Mouse (Mus musculus) limb, embryonic 11.5 days (tissue): ENCODE data around the gene Pcbp4. TPM values are rescaled to one million over a fixed set of nuclear protein-coding genes. Genes with fewer than 3 reads are reported as not detected.

ENCODE experiments used
- ATAC-seq: fragments of 200-750 bp; cut with Nextera tagmentation; 2 replicates; pipeline ENCODE4 v1.8.0; 2017; ENCODE audit warnings: low read depth; ENCODE audit not compliant: insufficient number of reproducible peaks, low FRiP score, low TSS enrichment
- DNase-seq: peaks from one replicate; pipeline ENCODE4 v3.0.0-alpha.2; 2015; ENCODE audit warnings: low spot score
- H3K27ac ChIP-seq: fragments of 300-500 bp; sonication (generic); replicated peaks from 2 replicates; pipeline ENCODE4 v1.5.1; 2014; ENCODE audit warnings: low read depth, mild to moderate bottlenecking, low read length
- H3K27me3 ChIP-seq: fragments of 300-500 bp; sonication (generic); 2 replicates; pipeline ENCODE4 v1.6.1; 2014; ENCODE audit warnings: mild to moderate bottlenecking, low read length, mixed read lengths; ENCODE audit not compliant: control insufficient read depth, insufficient read depth
- H3K36me3 ChIP-seq: fragments of 300-500 bp; sonication (generic); 2 replicates; pipeline ENCODE4 v1.6.1; 2014; ENCODE audit warnings: mild to moderate bottlenecking, low read length, moderate library complexity, mixed read lengths; ENCODE audit not compliant: control insufficient read depth, insufficient read depth
- H3K4me1 ChIP-seq: fragments of 300-500 bp; sonication (generic); 2 replicates; pipeline ENCODE4 v1.6.1; 2014; ENCODE audit warnings: low read length, mixed read lengths; ENCODE audit not compliant: control insufficient read depth, insufficient read depth
- H3K4me2 ChIP-seq: fragments of 300-500 bp; sonication (generic); 2 replicates; pipeline ENCODE4 v1.6.1; 2014; ENCODE audit warnings: low read depth, mild to moderate bottlenecking, moderate library complexity; ENCODE audit not compliant: severe bottlenecking
- H3K4me3 ChIP-seq: fragments of 300-500 bp; sonication (generic); 2 replicates; pipeline ENCODE4 v1.5.1; 2014; ENCODE audit warnings: low read depth, low read length
- H3K9ac ChIP-seq: fragments of 300-500 bp; sonication (generic); 2 replicates; pipeline ENCODE4 v1.6.1; 2014; ENCODE audit warnings: mild to moderate bottlenecking, low read length
- H3K9me3 ChIP-seq: fragments of 300-500 bp; sonication (generic); 2 replicates; pipeline ENCODE4 v1.6.1; 2016; ENCODE audit warnings: low read length; ENCODE audit not compliant: control insufficient read depth
- WGBS: fragments of 180-500 bp; shearing (Covaris S2); extraction: QIAGEN DNeasy Blood & Tissue Kit; methylation state at CpG from one replicate; pipeline ENCODE4 v1.1.7; 2014; 5-methylcytosine and 5-hydroxymethylcytosine counted together
- polyA plus RNA-seq: library from polyadenylated mRNA; unstranded; fragments of >200 nt; fragmentation: Nextera tagmentation; extraction: Ambion mirVana; gene quantifications from 2 replicates; pipeline ENCODE4 v1.2.1, GENCODE M21; 2014

Pcbp4 gene
- polyA plus RNA-seq, 1 experiment from 2014 or later, result 172 TPM

GRCm38 (mm10) chr9:106469317-106469716 is 16.2 kb downstream of the Pcbp4 start:
- H3K9ac ChIP-seq, result no peak overlapping the region
- no peaks in the 10 kb centered on the region for H3K27me3 ChIP-seq
- no peaks in the 10 kb centered on the region for H3K9me3 ChIP-seq
- H3K36me3 ChIP-seq, result no peaks in the 10 kb centered on the region
- no peak overlapping the region for H3K4me3 ChIP-seq
- no peak overlapping the region for H3K27ac ChIP-seq
- 63% methylated on average over 6 of the region's 6 CpGs for WGBS
- no peak overlapping the region for H3K4me2 ChIP-seq
- H3K4me1 ChIP-seq, result peaks cover 11% of the 10 kb centered on the region; the same call in 1 of the 2 replicates
- ATAC-seq (no peak), DNase-seq (no peak)

- Histone ChIP-seq H3K9me3 (no peaks in the 10 kb centered on the region), H3K4me3 (no peak overlapping the region), H3K36me3 (no peaks in the 10 kb centered on the region), H3K4me1 (peaks cover 8% of the 10 kb centered on the region; the same call in 1 of the 2 replicates), H3K27me3 (no peaks in the 10 kb centered on the region), H3K4me2 (no peak overlapping the region), H3K9ac (no peak overlapping the region), H3K27ac (no peak overlapping the region)
- no peak for DNase-seq
- 78% methylated on average over 9 of the region's 9 CpGs for WGBS
- no peak for ATAC-seq
Observed at GRCm38 (mm10) chr9:106469776-106470175, 16.7 kb downstream of the Pcbp4 start.

DNA sequence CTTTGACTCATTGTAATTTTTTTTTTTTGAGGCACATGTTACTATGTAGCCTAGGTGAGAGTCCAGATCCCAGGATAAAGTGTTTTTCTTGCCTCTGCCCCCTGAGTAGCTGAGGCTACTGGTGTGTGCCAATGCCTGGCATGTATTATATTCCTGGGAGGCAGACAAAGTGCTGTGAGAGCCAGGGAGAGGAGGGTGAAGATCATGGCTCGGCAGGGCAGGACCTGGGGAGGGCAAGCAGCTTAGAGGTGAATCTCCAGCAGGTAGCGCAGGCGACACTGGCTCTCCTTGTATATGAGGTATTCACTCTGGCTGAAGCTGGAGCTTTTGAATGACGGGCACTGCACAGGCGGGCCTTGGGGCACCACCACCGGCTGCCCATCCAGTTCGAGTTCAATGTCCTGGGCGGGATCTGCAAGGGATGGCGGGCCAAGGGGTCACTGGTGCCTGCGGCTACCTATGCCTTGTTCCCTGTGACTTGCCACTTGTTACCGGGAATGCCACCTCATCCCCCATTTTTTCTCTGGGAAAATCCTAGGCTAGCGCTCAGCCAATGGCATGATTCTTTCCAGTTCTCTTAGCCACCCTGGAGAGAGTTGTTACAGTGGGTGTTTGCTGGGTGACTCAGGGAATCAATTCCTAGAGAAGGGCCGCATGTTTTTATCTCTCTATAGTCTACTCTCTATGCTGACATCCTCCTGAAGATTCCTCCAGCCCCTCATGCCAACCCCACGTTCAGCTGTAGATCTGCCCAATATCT is 18.1 kb downstream of the Pcbp4 start:
- Histone ChIP-seq H3K4me2 (peak overlapping the region; percentile 18; the same call in 1 of the 2 replicates), H3K27me3 (no peaks in the 10 kb centered on the region), H3K4me1 (peaks cover 3% of the 10 kb centered on the region), H3K4me3 (no peak overlapping the region), H3K36me3 (no peaks in the 10 kb centered on the region), H3K27ac (no peak overlapping the region), H3K9me3 (no peaks in the 10 kb centered on the region), H3K9ac (no peak overlapping the region)
- 67% methylated on average over 14 of the region's 14 CpGs for WGBS
- ATAC-seq, result no peak
- no peak for DNase-seq

DNA sequence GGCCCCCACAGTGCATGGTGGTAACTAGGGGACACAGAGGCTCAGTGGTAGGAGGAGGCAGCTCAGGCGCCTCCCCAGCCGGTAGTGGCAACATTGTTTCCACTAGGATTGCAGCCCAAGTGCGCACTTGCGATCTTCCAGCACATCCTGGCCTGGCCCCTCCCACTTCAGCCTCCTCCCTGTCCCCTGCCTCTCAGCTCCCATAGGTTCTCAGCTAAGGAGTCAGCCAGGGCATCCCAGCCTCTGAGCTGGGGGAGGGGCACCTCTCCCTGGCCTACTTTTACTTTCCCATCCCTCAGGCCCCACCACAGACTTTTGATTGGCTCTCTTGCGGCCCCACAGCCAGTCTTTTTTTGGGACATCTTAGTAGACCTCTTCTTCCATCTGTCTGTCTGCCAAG is 18.8 kb downstream of the Pcbp4 start:
- peaks cover 3% of the 10 kb centered on the region for H3K4me1 ChIP-seq
- H3K27me3 ChIP-seq, result no peaks in the 10 kb centered on the region
- no peaks in the 10 kb centered on the region for H3K36me3 ChIP-seq
- ATAC-seq (no peak), DNase-seq (no peak)
- no peak overlapping the region for H3K4me3 ChIP-seq
- no peak overlapping the region for H3K9ac ChIP-seq
- WGBS, result 11% methylated on average over 5 of the region's 5 CpGs
- H3K9me3 ChIP-seq, result no peaks in the 10 kb centered on the region
- peak overlapping the region; percentile 18; the same call in 1 of the 2 replicates for H3K4me2 ChIP-seq
- H3K27ac ChIP-seq, result no peak overlapping the region

DNA sequence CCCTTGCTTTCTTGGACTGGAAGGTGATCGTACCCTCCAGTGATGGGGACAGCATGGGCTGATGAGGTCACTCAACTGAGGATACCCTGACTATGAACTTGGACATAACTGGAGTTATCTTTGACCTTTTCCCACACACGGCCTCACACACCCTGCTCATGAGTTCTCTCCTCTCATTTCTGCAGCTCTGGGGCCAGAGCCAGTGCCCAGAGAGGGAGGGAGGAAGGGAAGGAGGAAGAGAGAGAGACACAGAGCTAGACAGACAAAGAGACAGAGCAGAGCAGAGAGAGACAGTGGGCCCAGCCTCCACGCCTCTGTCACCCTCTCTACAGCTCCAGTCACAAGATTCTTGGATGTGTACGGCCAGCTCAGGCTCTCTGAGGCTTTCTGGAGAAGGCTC is 19.2 kb downstream of the Pcbp4 start:
- H3K36me3 ChIP-seq, result no peaks in the 10 kb centered on the region
- no peak overlapping the region for H3K4me3 ChIP-seq
- H3K4me1 ChIP-seq, result peaks cover 3% of the 10 kb centered on the region
- DNase-seq (no peak), ATAC-seq (no peak)
- WGBS, result 74% methylated on average over 4 of the region's 4 CpGs
- no peak overlapping the region for H3K9ac ChIP-seq
- H3K27me3 ChIP-seq, result no peaks in the 10 kb centered on the region
- H3K9me3 ChIP-seq, result no peaks in the 10 kb centered on the region
- H3K27ac ChIP-seq, result no peak overlapping the region
- no peak overlapping the region for H3K4me2 ChIP-seq

DNA sequence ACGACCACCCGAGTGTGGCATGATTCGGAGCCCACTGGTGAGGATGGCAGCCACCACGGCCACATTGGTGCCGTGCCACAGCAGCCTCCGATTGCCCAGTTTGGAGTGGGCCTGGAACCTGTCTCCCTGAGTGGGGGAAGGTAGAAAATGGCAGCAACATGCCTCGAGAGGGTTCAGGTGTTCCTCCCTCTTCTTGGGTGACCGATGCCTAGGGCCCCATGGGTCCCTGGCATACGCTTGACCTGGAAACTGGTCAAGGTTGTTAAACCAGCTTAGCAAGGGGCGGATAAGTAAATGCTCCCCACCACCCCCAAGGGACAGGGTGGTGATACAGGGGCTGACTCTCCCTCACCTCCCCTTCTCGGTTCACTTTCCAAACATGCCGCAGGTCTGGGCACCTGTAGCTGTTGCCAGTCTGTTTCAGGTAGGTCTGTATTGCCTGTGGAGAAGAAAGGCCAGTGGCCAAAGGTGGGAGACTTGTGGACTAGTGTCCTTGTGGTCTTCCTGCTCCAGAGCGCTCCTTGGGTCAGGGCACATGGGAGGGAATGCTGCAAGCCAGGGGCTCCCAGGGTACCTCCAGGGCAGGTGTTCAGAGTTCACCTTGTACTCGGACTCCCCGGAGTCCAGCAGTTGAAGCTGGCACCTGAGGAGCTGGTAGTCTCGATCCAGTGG is 20.1 kb downstream of the Pcbp4 start:
- no peak overlapping the region for H3K4me2 ChIP-seq
- no peaks in the 10 kb centered on the region for H3K36me3 ChIP-seq
- H3K4me3 ChIP-seq, result no peak overlapping the region
- no peaks in the 10 kb centered on the region for H3K27me3 ChIP-seq
- no peak overlapping the region for H3K9ac ChIP-seq
- DNase-seq (no peak), ATAC-seq (no peak)
- 93% methylated on average over 16 of the region's 16 CpGs for WGBS
- peaks cover 10% of the 10 kb centered on the region for H3K4me1 ChIP-seq
- H3K9me3 ChIP-seq, result no peaks in the 10 kb centered on the region
- no peak overlapping the region for H3K27ac ChIP-seq

DNA sequence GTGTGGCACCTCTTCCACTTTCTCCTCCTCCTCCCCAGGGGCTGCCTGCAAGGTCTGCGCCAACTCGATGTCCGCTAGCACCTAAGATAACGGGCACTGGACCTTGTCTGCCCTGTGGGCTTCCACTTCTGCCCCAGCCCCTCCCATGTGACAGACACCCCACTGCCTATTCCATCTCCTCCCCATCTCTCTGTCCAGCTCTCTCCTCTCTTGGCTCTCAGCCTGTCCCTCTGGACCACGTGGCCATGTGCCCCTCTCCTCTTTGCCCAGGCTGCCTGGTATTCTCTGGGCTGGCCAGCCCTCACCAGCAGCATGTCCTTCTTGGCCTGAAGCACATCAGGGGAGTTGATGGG is 20.6 kb downstream of the Pcbp4 start:
- 85% methylated on average over 5 of the region's 5 CpGs for WGBS
- DNase-seq (no peak), ATAC-seq (no peak)
- H3K4me3 ChIP-seq, result no peak overlapping the region
- H3K9me3 ChIP-seq, result no peaks in the 10 kb centered on the region
- no peak overlapping the region for H3K4me2 ChIP-seq
- no peak overlapping the region for H3K9ac ChIP-seq
- H3K27ac ChIP-seq, result no peak overlapping the region
- H3K4me1 ChIP-seq, result peaks cover 11% of the 10 kb centered on the region
- H3K36me3 ChIP-seq, result no peaks in the 10 kb centered on the region
- no peaks in the 10 kb centered on the region for H3K27me3 ChIP-seq

DNA sequence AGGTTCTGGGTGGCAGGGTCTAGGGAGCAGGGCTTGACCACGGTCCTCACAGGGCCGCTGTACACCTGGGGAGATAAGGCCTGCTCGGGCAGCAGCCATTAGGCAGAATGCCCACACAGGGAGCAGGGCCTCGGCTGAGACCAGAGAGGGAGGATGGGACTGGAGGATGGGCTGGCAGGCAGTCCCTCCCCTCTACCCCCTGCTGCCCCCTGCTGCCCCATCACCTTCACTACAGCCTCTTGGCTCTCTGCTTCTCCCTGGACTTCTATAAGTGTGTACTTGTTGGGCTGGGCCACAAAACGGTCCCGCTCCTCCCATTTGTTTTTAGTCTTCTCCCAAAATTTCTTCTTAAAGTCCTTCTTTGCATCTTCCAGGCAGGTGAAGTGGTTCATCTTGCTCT is 21.4 kb downstream of the Pcbp4 start:
- no peaks in the 10 kb centered on the region for H3K36me3 ChIP-seq
- no peak overlapping the region for H3K4me3 ChIP-seq
- no peak overlapping the region for H3K27ac ChIP-seq
- H3K4me1 ChIP-seq, result peaks cover 11% of the 10 kb centered on the region
- no peak overlapping the region for H3K4me2 ChIP-seq
- H3K9ac ChIP-seq, result no peak overlapping the region
- no peaks in the 10 kb centered on the region for H3K27me3 ChIP-seq
- H3K9me3 ChIP-seq, result no peaks in the 10 kb centered on the region
- DNase-seq, result peak; percentile 68
- 2% methylated on average over 6 of the region's 6 CpGs for WGBS
- ATAC-seq, result no peak
